Mouse (Mus musculus) 416B (cell line): ENCODE measurements at regions not wholly inside any gene's neighbourhood (a gene's known extent, or its start where the extent isn't known, plus 50 kb on each side); places are given as distances from the start of the nearest gene placed in this dataset.

ENCODE experiments used
- DNase-seq: peaks from one replicate; pipeline ENCODE4 v3.0.0; 2011; ENCODE audit warnings: low read depth

GRCm38 (mm10) chr3:143947079-143947937, 257.7 kb downstream of the Lmo4 start:
- no peak for DNase-seq

DNA sequence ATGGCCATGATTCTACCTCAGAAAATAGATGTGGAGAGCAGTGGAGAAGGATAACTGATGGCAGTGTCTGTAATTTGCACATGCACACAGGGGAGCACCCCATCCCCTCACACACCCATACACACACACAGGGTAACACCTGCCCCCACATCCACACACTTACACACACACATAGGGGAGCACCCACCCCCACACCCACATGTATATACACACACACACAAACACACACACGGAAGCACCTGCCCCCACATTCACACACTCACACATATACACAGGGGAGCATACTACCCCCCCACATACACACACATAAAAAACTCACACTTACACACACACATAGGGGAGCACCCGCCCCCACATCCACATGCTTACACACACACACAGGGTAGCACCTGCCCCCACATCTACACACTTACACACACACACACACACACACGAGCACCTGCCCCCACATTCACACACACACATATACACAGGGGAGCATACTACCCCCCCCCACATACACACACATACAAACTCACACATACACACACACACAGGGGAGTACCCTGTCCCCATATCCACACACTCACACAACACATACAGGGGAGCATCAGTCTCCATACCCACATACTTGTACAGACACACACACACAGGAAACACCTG, 265.8 kb downstream of the Lmo4 start:
- no peak for DNase-seq

GRCm38 (mm10) chr3:143925322-143925721, 279.7 kb downstream of the Lmo4 start:
- no peak for DNase-seq

GRCm38 (mm10) chr3:143919744-143920143, 285.3 kb downstream of the Lmo4 start:
- no peak for DNase-seq

GRCm38 (mm10) chr3:143914341-143915217, 290.4 kb downstream of the Lmo4 start:
- peak; percentile 11 for DNase-seq

- DNase-seq, result no peak
Observed at GRCm38 (mm10) chr3:143913044-143913574, 291.9 kb downstream of the Lmo4 start.

- peak; percentile 69 for DNase-seq
Observed at GRCm38 (mm10) chr3:143912433-143912832, 292.6 kb downstream of the Lmo4 start.

- no peak for DNase-seq
Observed at GRCm38 (mm10) chr3:143909341-143909740, 295.7 kb downstream of the Lmo4 start.

GRCm38 (mm10) chr3:143903421-143903820, 301.6 kb downstream of the Lmo4 start:
- DNase-seq, result no peak

GRCm38 (mm10) chr3:143880813-143881212, 324.2 kb downstream of the Lmo4 start:
- no peak for DNase-seq

DNA sequence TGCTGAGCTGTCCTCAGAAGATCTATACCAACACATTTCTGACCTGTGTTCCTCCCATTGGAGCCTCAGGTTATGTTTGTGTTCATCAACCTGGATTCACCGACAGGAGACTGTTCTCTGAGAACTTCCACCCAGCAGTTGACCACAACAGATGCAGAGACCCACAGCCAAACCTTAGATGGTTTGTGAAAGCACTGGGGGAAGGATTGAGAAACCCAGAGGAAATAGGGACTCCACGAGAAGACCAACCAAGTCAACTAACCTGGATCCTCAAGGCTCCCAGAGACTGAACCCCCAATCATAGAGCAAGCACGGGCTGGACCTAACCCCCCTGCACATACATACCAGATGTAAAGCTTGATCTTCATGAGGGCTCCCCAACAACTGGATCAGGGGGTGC, 331.1 kb downstream of the Lmo4 start:
- DNase-seq, result no peak

DNA sequence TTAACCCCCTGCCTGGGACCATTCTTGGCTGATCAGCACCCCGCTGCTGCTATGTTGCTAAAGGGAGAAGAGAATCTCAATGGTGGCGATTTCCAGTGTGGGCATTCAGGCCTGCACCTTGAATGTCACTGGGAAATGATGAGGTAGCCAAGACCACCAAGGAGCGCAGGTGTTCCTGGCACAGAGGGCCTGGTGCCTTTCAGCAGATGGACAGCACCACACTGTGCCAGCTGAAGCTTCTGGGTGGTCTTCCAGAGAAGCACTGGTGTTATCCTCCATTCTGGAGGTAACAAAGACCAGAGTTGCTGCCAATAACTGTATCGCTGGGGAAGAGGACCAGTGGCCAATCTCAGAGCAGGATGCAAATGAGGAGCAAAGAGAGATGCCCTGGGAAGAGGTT, 338.5 kb downstream of the Lmo4 start:
- DNase-seq, result no peak

DNA sequence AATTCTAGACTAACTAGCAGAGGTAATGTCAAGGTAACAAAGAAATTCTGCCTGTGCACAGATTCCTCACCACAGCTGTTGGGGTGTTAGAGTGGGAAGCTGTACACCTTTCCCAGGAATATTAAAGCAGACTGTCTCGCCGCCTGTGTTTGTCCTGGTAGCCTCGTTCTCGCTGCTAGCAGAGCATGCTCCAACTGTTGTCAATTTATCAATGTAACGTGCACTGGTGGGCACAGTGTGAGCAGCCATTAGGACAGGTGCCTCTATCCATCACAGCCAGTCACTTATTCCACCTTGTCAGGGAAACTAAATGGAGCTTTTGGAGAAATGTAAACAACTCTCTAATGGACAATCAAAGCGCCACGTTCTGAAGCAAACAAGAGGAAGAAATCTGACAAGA, 339.4 kb downstream of the Lmo4 start:
- no peak for DNase-seq

DNA sequence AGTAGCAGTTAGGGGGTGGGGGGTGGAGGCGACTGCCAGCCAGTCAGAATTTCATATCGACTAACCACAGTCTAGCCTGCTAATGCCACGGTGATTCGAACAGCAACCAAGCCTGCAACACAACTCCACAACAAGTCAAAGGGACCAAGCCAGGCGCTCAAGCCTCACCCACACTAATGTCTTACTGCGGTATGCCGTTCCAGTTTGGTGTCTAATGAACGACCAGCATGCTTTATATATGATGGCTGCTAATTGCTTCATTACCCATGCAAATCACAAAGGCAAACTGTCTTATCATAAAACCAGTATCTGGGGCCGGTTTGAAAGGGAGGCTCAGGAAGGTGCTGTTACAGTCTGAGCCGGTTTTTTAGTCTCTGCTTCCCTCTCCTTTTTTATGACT, 340.5 kb downstream of the Lmo4 start:
- no peak for DNase-seq

- no peak for DNase-seq
Observed at GRCm38 (mm10) chr3:143862531-143862930, 342.5 kb downstream of the Lmo4 start.

DNA sequence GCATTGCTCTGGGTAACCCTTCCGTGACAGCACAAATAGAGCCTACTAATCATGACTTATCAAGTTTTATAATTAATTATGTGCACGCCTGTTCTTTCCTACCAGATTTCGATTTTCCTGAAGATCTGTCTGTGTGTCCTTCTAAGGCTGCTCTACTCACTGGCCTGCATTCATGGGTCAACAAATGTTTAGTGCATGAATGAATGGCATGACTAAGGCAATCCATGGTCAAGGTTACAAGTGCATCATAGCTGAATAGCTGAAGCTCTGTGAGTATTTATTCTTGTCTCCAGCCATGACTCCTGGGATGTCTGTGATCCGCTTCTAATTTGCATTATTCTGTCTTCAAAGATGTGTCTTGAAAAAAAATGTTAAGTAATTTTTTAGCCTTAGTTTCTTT, 343.2 kb downstream of the Lmo4 start:
- no peak for DNase-seq

- DNase-seq, result no peak
Observed at GRCm38 (mm10) chr3:143835611-143836240, 369.3 kb downstream of the Lmo4 start.

DNA sequence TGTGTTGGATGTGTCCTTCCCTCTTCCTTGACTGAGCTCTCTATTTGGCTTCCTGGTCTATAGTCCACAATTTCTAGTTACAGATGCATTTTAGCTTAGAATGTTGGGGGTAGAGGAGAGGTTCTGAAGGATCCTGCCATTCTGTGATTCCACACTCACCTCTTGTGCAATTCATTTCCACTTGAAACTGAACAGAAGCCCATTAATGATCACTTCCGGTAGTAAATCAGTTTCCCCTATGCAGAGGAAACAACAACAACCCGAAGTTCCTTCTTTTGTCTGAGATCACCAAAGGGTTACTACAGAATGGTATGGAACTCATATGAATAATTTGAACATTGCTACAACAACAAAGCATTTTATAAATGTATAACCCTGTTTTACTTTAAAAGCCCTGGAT, 370.3 kb downstream of the Lmo4 start:
- no peak for DNase-seq

DNA sequence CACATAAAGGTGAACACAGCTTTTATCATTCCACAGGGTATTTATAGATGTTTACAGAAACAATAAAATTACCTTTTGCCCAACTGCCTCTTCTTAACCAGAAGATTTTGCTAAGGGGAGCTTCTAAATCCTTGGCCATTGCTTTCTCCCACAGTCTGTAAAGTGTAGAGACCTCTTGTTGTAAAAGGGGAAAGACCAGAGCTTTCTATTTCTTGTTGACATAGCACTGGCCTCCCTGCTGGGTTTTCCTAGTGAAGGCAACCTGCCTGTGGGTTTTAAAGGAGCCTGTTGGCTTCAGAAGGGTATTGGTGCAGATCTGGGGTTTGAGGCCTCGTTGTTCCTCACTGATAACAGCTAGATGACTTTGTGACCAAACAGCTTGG, 381.6 kb downstream of the Lmo4 start:
- DNase-seq, result no peak

DNA sequence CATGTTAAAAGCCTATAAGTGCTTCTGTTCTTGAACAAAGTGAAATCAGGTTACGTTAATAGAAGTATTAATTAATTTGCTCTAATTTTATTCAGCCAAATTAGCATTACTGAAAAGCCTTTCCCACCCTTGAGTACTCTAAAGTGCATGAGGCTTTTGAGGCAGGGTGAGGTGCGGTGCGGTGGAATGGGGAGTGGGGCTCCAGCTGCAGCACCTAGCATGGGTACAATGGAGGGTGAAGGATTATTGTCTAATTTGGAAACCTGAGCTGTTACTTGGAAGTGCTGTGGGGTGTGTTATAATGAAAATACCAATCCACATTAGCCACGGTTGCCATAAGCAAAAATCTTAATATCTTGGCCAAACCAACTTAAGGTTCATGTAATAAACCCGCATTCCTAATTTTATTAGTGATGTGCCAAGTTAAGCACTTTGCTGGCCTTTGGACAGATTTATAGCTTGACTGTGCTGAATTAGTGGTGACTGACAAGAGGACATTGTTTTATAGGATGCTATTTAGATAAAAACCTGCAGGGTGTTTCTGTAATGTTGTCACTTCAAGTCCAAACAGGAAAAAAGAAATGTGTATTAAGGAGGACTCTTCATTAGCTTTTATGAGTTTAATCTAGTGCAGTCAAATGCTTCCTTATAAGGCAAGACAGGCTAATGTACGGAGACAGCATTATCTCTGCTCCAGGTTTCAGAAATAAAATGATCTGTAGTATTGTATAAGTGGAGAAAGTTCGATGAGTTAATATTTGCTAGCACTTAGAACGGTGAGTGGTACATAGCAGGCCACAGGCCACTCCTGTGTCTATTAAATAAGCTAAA, 382.2 kb downstream of the Lmo4 start:
- DNase-seq, result no peak

DNA sequence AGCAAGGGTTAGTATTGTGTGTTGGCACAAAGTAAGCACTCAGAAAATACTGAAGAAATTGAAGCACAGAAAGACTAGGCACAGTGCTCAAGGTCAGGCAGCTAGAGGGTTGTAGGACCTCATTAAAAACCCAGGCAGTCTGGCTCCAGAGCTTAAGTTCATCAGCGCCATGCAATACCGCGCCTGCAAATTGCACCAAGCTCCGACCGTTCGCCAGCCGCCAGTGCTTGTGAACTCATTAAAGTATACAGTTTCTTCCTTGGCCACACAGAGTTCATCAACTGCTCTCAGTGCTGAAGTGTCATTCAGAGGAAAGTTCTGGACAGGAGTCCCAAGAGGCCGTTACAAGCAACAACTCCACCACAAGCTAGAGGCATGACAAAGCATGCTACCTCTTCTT, 397.5 kb downstream of the Lmo4 start:
- no peak for DNase-seq
